Mouse (Mus musculus): Measurements from ENCODE around the gene Bcl7c. TPM values are rescaled to one million over a fixed set of nuclear protein-coding genes. Genes with fewer than 3 reads are reported as not detected.
A peak's percentile ranks its signal among the peaks of the same experiment; 100 is the strongest.

Bcl7c gene
- total RNA-seq, 2 experiments from 2014 or later = 2.6 to 9.6 TPM

DNA sequence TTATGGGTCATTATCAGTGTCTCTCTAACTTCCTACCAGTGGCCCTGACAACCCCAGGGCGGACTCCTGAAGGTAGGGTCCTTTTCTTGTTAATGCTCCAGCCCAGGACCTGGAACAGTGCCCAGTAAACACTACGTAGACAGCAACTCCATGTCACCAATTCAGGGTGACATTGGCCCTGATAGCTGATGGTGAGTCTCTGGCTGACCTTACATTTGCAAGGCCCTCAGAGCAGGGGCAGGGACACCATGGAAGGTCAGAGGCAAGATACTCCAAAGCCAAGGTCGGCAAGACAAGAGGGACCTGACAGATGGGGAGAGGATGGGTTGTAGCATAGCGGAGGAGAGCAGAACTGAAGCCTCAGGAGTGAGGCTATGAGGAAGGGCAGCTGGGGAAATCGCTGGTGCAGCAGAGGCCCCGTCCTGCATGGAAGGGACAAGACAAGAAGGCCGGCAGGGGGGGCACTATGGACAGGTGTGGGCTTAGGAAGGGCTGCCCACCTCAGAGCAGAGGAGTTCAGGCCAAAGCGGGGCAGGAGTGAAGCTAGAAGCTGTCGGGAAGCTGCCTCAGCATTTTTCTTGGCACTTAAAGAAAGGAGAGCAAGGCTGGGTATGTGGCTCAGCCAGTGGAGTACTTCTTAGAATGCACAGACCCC is 19.0 kb downstream of the Bcl7c start:
- no peak for ATAC-seq (replicated peaks; ENCODE audit: low FRiP score, poor library complexity, severe bottlenecking)

DNA sequence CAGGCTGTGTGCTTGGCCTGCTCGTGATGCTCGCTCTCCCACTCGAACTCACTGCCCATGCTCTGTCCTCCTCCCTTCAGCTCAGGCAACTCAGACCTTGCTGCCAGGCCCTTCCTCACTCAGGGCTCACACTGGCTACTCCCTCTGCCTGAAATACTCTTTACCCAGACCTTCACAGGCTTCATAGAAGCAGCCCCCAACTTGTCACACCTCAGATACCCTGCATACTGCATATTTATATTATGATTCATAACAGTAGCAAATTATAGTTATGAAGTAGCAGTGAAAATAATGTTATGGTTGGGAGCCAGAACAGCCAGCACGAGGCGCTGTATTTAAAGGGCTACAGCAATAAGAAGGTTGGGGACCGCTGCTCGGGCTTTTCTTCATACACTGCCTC is 19.8 kb downstream of the Bcl7c start:
- ATAC-seq (replicated peaks; ENCODE audit: low FRiP score, poor library complexity, severe bottlenecking) = no peak

DNA sequence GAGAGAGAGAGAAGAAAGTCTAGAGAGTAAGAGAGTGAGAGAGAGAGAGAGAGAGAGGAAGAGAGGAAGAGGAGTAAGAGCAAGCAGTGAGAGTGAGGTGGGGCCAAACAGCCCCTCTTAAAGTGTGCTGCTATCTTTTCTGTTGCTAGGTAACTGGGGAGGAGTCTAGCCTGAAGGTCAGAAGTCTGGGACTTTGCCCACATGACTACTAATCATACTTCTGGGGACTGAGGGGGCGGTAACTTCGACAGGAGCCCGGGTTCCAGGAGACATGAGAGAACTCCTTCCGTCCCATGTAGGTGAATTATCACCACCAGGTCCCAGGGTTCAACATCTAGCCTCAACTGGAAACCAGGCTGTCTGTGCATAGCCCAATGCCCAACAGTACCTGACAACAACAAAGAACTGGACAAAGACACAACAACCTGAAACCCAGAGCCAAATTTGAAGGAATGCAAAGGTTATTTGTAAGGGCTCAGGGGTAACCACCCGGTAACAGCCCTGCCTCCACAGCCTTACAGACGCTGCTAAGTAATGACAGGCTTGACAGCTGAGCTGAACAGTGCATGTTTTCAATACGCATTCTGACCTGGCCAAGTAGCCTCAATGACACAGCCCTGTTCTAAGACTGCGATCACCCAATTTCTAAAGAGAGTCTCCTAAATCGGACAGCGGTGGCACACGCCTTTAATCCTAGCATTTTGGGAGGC is 21.8 kb downstream of the Bcl7c start:
- ATAC-seq (replicated peaks; ENCODE audit: low FRiP score, poor library complexity, severe bottlenecking) = no peak

DNA sequence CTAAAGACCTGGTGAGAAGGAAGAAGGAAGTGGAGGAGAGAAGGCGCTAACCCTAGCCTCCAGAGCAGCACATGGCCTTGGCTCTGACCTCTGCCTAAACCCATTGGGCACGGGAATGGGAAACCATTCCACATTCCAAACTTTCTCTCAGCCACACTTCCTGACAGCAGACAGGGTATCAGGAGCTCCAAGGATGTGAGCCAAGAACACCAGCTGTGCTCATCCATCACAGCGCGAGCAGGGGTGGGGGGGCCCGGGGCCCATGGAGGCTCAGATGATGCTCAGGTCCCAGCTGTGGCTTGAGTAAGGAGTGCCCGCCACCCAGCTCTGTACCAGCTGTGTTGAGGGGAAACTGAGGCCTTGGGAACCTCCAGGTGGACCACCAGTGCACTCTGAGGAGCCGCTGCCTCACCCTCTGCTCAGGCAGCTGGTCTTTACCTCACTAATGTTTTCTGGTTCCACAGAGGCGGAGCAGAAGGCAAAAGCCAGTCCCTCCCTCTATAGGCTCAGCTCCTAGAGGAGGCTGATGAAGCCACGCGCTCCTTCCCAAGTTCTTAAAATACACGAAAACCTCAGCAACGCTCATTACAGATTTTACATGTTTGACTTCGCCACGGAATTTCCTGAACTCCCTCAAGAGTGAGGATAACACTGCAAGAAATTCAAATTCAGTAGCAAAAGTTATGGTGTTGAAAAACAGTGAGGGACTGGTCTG is 23.3 kb downstream of the Bcl7c start:
- ATAC-seq (replicated peaks; ENCODE audit: low FRiP score, poor library complexity, severe bottlenecking) = no peak

DNA sequence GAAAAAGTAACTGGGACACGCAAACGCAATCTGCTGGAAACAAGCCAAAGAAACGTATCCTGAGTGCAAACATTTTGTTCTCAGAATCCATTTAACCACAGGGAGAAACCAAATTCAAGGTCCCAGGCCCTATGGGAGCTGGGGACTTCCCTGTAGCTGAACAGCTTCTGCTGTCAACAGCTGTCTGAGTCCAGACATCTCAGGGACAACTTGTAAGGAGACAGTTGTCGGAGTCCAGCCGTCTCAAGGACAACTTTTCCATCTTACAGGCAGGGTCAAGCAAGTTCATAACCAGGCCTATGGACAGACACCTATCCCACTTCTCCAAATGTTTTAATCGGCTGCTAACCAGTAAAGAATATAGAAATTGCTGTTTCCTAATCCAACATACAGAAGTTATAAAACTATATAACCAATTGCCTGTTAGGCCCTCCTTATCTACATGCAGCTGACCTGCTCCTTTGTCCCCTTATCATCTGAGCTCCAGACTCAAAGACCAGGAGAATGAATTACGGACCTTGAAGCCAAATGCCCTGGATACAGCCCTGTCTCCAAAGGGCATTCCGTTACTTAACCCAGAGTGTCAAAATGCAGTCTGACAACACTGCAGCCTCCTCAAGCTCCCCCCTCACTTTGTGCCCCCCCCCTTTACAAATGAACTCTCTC is 26.7 kb downstream of the Bcl7c start:
- ATAC-seq (replicated peaks; ENCODE audit: low FRiP score, poor library complexity, severe bottlenecking) = no peak

DNA sequence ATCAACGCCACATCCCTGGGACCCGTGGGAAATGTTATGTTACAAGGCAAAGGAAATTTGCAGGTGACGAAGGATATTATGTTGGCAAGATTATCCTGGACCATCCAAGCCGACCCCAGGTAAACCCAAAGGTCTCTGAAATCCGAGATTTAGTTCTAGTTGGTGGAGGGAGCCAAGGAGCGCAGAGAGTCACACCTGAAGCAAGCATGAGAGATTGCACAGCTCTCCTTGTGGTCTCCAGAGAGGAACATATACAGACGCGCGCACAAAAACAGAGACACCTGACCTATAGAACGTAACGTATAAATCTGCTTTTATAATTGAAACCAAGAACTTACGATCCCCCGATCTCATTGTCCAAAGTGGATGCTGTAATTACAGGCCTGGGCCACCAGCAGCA is 28.2 kb downstream of the Bcl7c start:
- no peak for ATAC-seq (replicated peaks; ENCODE audit: low FRiP score, poor library complexity, severe bottlenecking)

DNA sequence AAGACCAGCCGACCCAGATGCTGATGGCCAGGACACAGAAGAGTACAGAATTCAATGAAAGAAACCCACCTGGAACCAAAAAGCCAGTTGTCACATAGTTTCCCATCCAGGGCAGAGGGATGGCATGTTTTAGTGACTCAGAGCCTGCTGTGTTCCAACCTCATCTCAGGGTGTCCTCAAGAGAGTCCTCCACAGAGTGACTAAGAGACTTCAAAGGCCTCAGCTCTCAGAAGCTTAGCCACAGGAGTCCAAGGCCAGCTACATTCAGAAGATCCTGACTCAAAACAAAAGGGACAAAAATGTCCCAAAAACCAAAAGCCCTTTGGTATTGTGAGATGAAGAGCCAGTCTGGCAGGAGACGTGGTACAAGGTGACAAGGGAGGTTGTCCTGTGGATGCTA is 29.9 kb downstream of the Bcl7c start:
- ATAC-seq (replicated peaks; ENCODE audit: low FRiP score, poor library complexity, severe bottlenecking) = no peak

DNA sequence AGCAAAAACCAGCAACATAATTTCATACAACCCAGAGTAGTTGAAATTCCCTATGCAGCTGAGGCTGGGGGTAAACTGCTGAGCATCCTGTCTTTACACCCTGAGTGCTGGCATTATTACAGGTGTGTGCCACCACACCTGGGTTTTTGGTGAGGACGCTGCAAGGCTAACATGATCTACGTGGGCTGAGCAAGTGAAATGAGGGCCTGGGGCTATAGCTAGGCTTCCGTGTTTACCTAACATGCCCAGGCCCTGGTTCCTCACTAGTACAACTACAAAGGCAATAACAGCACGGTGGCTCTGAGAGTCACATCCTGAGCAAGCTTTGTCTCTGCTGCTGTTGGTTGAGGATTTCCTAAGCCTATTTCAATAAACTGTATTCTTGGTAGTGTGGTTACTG is 31.1 kb downstream of the Bcl7c start:
- no peak for ATAC-seq (replicated peaks; ENCODE audit: low FRiP score, poor library complexity, severe bottlenecking)

DNA sequence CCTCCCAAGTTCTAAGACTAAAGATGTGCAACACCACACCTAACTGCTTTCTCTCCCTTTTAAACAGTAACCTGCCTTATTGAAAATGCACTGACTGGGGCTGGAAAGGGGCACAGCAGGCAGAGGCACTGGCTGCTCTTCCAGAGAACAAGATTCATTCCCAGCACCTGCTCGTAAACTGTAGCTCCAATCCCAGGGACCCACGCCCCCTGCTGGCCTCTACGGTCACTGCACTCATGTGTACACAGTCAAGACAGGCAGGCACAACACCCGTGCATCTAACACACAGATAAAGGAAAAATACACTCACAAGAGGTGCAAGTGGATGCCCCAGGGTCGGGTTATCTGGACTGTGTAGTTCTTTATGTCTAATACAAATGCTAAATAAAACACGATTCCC is 31.7 kb downstream of the Bcl7c start:
- ATAC-seq (replicated peaks; ENCODE audit: low FRiP score, poor library complexity, severe bottlenecking) = peak; percentile 61

DNA sequence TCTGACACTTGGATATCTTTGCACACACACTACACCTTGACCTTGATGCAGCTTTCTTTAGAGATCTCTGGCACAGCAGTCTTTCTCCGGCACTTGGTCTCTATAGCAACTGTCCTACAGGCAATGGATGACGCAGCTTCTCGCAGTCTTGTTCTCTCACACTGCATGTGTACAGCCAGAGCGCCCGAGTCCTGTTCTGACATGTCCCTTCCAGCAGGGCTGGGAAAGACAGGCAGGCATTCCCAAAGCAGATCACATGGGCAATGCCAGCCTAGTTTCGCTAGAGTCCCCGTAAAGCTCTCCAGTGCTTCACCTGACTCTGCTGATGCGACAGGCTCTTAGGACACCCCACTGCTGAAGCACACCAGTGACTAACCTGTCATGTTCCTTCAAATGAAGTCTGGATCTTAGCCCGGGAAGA is 33.3 kb downstream of the Bcl7c start:
- ATAC-seq (replicated peaks; ENCODE audit: low FRiP score, poor library complexity, severe bottlenecking) = 0 out of 2 replicates have a peak, but pooled peaks have one; percentile 5

DNA sequence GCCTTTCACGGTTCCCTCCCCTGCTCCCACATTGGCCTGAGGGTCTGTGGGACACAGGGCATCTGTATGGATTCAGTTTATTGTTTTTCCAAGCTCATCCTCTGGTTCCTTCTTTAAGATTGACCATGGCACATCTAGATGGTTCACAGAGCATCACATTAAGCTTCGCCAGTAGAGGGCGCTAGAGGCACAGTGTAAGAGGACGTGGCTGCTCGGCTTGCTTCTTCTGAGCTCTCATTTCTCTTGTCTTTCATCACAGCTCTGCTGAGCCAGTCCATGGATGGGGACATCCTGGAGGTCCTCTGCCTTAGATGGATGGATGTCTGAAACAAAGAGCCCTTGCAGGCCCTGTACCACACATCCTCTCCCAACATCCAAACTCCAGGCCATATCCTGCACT is 33.8 kb downstream of the Bcl7c start:
- peak; percentile 73 for ATAC-seq (replicated peaks; ENCODE audit: low FRiP score, poor library complexity, severe bottlenecking)

DNA sequence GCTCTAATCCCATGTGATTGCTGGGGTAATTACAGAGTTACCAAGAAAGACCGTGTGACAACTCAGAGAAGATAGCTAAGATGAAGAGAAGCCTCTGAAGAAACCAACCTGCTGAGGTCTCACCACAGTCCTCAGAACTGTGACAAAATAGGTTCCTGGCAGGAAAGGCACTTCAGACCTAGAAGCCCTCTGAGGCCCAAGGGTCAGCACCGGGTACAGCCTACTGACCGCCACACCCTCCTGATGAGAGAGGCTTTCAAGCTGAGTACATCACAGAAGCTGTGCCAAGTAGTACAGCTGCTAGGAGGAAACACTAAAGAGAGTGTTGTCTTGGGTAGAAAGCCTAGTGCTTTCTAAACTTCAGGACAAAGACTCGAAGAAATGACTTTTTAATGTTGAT is 36.0 kb downstream of the Bcl7c start:
- ATAC-seq (replicated peaks; ENCODE audit: low FRiP score, poor library complexity, severe bottlenecking) = no peak

DNA sequence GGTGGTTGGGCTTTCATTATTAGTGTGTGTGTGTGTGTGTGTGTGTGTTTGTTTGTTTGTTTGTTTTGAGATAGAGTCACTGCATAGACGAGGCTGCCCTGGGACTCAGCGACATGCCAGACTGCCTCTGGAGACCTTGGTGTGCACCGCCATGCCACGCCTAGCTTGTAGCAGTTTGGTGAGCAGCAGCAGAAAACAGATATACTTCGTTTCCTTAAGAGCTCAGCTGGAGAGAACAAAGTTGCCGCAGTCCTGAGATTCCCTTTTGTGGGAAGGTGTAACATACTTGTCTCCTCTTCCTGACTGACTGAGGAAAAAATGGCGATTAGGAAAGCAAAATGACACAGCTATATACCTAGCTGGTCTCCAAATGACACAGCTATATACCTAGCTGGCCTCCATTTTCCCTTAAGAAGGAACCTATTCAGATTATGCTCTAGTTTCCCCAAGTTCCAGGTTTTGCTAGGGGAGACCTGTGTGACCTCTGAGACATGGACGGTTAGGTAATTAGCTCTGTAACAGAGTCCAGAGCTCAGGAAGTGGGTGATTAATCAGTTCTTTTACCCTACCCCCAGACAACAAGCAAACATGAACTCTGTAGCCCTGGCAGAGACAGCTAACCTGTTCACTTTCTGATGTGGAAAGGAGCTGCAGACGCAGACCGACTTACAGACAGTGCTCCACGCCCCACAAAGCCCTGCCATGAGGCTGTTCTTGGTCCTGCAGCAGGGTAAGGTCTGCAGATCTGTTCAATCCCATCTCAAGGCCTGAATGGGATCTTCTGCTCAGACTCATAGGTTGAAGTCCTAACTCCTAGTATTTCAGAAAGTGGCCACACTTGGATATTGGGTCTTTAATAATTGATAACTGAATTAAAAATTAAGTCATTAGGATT is 36.6 kb downstream of the Bcl7c start:
- ATAC-seq (replicated peaks; ENCODE audit: low FRiP score, poor library complexity, severe bottlenecking) = no peak

DNA sequence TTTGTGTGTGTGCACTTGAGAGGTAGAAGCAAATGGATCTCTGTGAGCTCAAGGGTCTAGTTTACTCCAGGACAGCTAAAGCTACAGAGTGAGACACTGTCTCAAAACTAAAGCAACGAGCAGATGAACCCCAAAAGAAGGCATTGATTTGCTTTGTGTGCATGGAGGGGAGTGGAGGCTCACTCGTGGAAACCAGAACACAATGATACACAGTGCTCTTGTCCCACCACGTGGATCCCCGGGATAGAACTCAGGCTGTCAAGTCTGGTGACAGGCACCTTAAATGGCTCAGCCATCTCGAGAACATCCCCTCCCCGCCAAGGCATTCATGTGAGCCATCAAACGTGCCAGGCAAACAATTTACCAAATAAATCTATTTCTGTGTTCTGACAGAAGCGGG is 41.6 kb downstream of the Bcl7c start:
- ATAC-seq (replicated peaks; ENCODE audit: low FRiP score, poor library complexity, severe bottlenecking) = no peak

DNA sequence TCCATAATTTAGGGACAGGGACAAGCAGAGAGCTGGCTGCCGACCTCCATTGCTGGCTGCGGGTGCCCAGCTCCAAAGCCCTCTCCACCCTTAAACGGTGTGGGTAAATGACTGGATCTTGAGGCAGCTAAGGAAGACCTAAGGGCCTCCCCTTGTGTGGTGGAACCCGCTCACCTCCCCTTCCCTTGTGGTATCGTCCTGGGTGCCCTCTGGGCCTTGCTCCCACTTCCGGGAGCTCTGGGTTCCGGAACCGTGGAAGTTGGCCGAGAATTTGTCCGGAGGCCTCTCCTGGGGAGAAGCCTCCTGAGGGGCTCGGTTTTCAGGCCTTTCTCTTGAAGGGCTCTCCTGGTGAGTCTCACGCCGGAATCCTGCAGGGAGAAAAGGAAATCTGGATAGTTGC is 42.1 kb downstream of the Bcl7c start:
- no peak for ATAC-seq (replicated peaks; ENCODE audit: low FRiP score, poor library complexity, severe bottlenecking)

DNA sequence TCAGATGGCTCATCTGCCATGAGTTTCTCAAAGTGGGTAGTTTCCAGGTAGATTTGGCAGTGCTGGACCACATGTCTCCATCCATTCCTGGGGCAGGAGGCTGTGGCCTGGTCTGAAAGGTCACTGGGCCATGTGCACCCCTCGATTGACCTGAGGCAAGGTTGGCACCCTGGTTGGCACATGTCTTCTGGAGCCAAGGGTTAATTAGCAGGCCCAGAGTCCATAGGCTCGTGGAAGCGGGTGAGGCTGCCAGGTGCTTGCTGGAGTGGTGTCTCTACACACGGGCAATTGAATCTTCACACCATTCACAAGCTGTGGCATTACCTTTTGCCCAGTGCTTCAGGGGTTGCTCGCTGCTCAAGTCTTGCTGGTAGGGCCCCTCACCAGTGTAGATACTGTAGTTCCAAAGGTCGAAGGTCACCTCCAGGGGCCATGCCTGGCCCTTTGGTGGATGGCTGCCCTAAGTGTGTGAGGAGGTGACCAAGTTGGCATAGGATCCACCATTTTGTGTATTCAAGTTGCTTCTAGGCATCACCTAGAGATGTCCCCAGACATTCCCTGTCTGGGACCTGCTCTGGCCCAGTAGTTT is 42.6 kb downstream of the Bcl7c start:
- ATAC-seq (replicated peaks; ENCODE audit: low FRiP score, poor library complexity, severe bottlenecking) = no peak

DNA sequence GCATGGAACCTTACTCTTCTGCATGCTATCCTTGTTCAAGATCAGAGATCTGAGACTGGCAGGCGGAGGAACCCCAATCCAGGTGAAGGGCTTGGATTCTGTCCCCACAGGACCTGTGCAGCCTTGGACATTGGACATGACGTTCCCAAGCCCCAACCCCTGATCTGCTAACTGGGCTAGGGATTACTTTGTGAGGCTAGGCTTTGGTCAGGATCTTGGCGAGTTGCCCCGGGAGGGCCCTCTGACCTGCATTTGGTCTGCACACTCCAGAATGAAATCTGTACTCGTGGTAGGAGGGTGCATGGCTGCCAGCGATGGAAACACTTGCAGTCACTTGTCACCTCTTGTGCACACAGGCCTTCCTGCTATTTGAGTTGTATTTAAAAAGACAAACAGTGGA is 45.8 kb downstream of the Bcl7c start:
- ATAC-seq (replicated peaks; ENCODE audit: low FRiP score, poor library complexity, severe bottlenecking) = no peak

DNA sequence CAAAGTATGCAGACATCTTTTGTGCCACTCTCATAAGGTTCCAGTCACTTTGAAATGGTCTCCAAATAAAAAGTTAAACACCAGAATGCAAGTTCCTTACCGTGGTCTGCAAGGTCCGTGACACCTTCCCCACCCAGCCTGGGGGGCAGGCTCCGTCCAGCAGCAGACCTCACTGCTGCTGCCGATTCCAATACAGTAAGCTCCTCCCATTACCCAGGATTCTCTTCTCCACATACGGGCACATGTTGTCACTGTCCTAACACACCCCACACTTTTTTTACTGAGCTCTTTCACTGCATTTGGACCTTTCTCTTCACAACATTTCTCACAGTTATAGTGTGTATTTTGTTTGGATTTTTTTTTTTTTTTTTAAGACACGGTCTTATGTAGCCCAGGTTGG is 46.9 kb downstream of the Bcl7c start:
- ATAC-seq (replicated peaks; ENCODE audit: low FRiP score, poor library complexity, severe bottlenecking) = no peak

DNA sequence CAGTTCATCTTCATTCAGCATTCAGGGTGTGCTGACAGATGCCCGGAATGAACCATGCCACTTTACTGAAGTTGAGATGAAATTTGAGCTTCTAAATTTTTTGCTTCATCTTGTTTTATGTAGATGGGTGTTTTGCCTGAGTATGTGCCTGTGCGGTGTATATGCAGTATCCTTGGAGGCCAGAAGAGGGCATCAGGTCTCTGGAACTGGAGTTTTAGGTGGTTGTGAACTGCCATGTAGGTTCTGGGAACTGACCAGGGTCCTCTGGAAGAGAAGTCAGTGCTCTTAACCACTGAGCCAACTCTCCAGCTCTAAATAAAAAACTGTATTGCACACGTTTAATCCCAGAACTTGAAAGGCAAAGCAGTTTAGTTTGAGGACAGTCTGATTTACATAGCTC is 47.9 kb downstream of the Bcl7c start:
- no peak for ATAC-seq (replicated peaks; ENCODE audit: low FRiP score, poor library complexity, severe bottlenecking)

All from erythroid progenitor cell, adult 5-6 weeks (primary cell).